Mouse (Mus musculus) midbrain, embryonic 13.5 days (tissue): Measurements from ENCODE around the gene Foxn3. TPM values are rescaled to one million over a fixed set of nuclear protein-coding genes. Genes with fewer than 3 reads are reported as not detected.

ENCODE experiments used
- ATAC-seq: fragments of 200-750 bp; cut with Nextera tagmentation; 2 replicates; pipeline ENCODE4 v1.8.0; 2017; ENCODE audit warnings: mild to moderate bottlenecking, moderate TSS enrichment, moderate library complexity
- H3K27ac ChIP-seq: fragments of 300-500 bp; sonication (generic); 2 replicates; pipeline ENCODE4 v1.5.1; 2015; ENCODE audit warnings: inconsistent platforms, mild to moderate bottlenecking, moderate library complexity
- H3K27me3 ChIP-seq: fragments of 300-500 bp; sonication (generic); 2 replicates; pipeline ENCODE4 v1.6.1; 2015; ENCODE audit warnings: mild to moderate bottlenecking, inconsistent platforms
- H3K36me3 ChIP-seq: fragments of 300-500 bp; sonication (generic); 2 replicates; pipeline ENCODE4 v1.6.1; 2015; ENCODE audit warnings: mild to moderate bottlenecking, inconsistent platforms
- H3K4me1 ChIP-seq: fragments of 300-500 bp; sonication (generic); replicated peaks from 2 replicates; pipeline ENCODE4 v1.6.1; 2015; ENCODE audit warnings: inconsistent platforms
- H3K4me2 ChIP-seq: fragments of 300-500 bp; sonication (generic); replicated peaks from 2 replicates; pipeline ENCODE4 v1.6.1; 2015; ENCODE audit warnings: moderate library complexity, mild to moderate bottlenecking, inconsistent platforms
- H3K4me3 ChIP-seq: fragments of 300-500 bp; sonication (generic); replicated peaks from 2 replicates; pipeline ENCODE4 v1.5.1; 2015; ENCODE audit warnings: mild to moderate bottlenecking, inconsistent platforms
- H3K9ac ChIP-seq: fragments of 300-500 bp; sonication (generic); replicated peaks from 2 replicates; pipeline ENCODE4 v1.6.1; 2015; ENCODE audit warnings: mild to moderate bottlenecking, inconsistent platforms
- H3K9me3 ChIP-seq: fragments of 300-500 bp; sonication (generic); 2 replicates; pipeline ENCODE4 v1.6.1; 2016; ENCODE audit warnings: mild to moderate bottlenecking, inconsistent platforms
- WGBS: fragments of 180-500 bp; shearing (Covaris S2); methylation state at CpG from one replicate; pipeline ENCODE4 v1.1.7; 2015; 5-methylcytosine and 5-hydroxymethylcytosine counted together
- polyA plus RNA-seq: library from polyadenylated mRNA; unstranded; fragments of >200 nt; fragmentation: Nextera tagmentation; extraction: Ambion mirVana; gene quantifications from 2 replicates; pipeline ENCODE4 v1.2.1, GENCODE M21; 2015

Gene Foxn3
- polyA plus RNA-seq, 1 experiment from 2014 or later = 83.7 TPM

GRCm38 (mm10) chr12:99426207-99426916, 137.0 kb downstream of the Foxn3 start:
- no peak overlapping the region for H3K9ac ChIP-seq
- WGBS = 48% methylated on average over 14 of the region's 14 CpGs

GRCm38 (mm10) chr12:99419396-99419760, 144.0 kb downstream of the Foxn3 start:
- H3K9me3 ChIP-seq = no peaks in the 10 kb centered on the region
- 89% methylated on average over 2 of the region's 2 CpGs for WGBS

More at GRCm38 (mm10) chr12:99426207-99426916, 137.0 kb downstream of the Foxn3 start:
- H3K27me3 ChIP-seq = no peaks in the 10 kb centered on the region
- H3K4me1 ChIP-seq = no peaks in the 10 kb centered on the region
- no peak overlapping the region for H3K27ac ChIP-seq
- ATAC-seq = no peak
- H3K36me3 ChIP-seq = peaks cover 4% of the 10 kb centered on the region; the same call in 1 of the 2 replicates
- no peak overlapping the region for H3K4me3 ChIP-seq
- H3K4me2 ChIP-seq = no peak overlapping the region
- H3K9me3 ChIP-seq = no peaks in the 10 kb centered on the region

GRCm38 (mm10) chr12:99418476-99419395, 144.6 kb downstream of the Foxn3 start:
- no peak overlapping the region for H3K4me2 ChIP-seq
- H3K9me3 ChIP-seq = no peaks in the 10 kb centered on the region
- H3K36me3 ChIP-seq = no peaks in the 10 kb centered on the region
- 76% methylated on average over 7 of the region's 7 CpGs for WGBS
- H3K27me3 ChIP-seq = no peaks in the 10 kb centered on the region
- no peak for ATAC-seq
- H3K27ac ChIP-seq = no peak overlapping the region
- peaks cover 5% of the 10 kb centered on the region; the same call in 1 of the 2 replicates for H3K4me1 ChIP-seq
- H3K4me3 ChIP-seq = no peak overlapping the region
- no peak overlapping the region for H3K9ac ChIP-seq

More at GRCm38 (mm10) chr12:99419396-99419760, 144.0 kb downstream of the Foxn3 start:
- no peak for ATAC-seq
- no peaks in the 10 kb centered on the region for H3K36me3 ChIP-seq
- peaks cover 2% of the 10 kb centered on the region; the same call in 1 of the 2 replicates for H3K4me1 ChIP-seq
- H3K27ac ChIP-seq = no peak overlapping the region
- H3K4me2 ChIP-seq = no peak overlapping the region
- H3K27me3 ChIP-seq = no peaks in the 10 kb centered on the region
- H3K9ac ChIP-seq = no peak overlapping the region
- no peak overlapping the region for H3K4me3 ChIP-seq

- no peak overlapping the region for H3K9ac ChIP-seq
- whole genome bisulfite sequencing = 89% methylated on average over 9 of the region's 9 CpGs
- H3K27me3 ChIP-seq = no peaks in the 10 kb centered on the region
- ATAC-seq = no peak
- H3K4me3 ChIP-seq = no peak overlapping the region
- no peak overlapping the region for H3K4me2 ChIP-seq
- no peaks in the 10 kb centered on the region for H3K36me3 ChIP-seq
- H3K4me1 ChIP-seq = peaks cover 5% of the 10 kb centered on the region; the same call in 1 of the 2 replicates
- H3K9me3 ChIP-seq = no peaks in the 10 kb centered on the region
- no peak overlapping the region for H3K27ac ChIP-seq
These were observed 145.5 kb downstream of the Foxn3 start for GRCm38 (mm10) chr12:99417885-99418284.

GRCm38 (mm10) chr12:99415538-99415937, 147.8 kb downstream of the Foxn3 start:
- no peaks in the 10 kb centered on the region for H3K9me3 ChIP-seq
- no peak overlapping the region for H3K9ac ChIP-seq
- 57% methylated on average over 5 of the region's 5 CpGs for WGBS
- H3K4me1 ChIP-seq = peaks cover 5% of the 10 kb centered on the region; the same call in 1 of the 2 replicates
- ATAC-seq = no peak
- no peaks in the 10 kb centered on the region for H3K36me3 ChIP-seq
- no peak overlapping the region for H3K4me3 ChIP-seq
- H3K27me3 ChIP-seq = no peaks in the 10 kb centered on the region
- no peak overlapping the region for H3K4me2 ChIP-seq
- no peak overlapping the region for H3K27ac ChIP-seq

- Histone ChIP-seq H3K27ac (no peak overlapping the region), H3K9ac (no peak overlapping the region), H3K9me3 (no peaks in the 10 kb centered on the region), H3K4me2 (no peak overlapping the region), H3K4me3 (no peak overlapping the region), H3K27me3 (no peaks in the 10 kb centered on the region), H3K4me1 (peaks cover 14% of the 10 kb centered on the region; the same call in 1 of the 2 replicates), H3K36me3 (no peaks in the 10 kb centered on the region)
- ATAC-seq = no peak
- WGBS = 28% methylated on average over 3 of the region's 3 CpGs
These were observed 150.9 kb downstream of the Foxn3 start for GRCm38 (mm10) chr12:99412496-99412895.

GRCm38 (mm10) chr12:99412034-99412433, 151.3 kb downstream of the Foxn3 start:
- H3K36me3 ChIP-seq = no peaks in the 10 kb centered on the region
- WGBS = 42% methylated on average over 7 of the region's 7 CpGs
- H3K27ac ChIP-seq = no peak overlapping the region
- no peak overlapping the region for H3K4me3 ChIP-seq
- peaks cover 18% of the 10 kb centered on the region for H3K4me1 ChIP-seq
- ATAC-seq = no peak
- no peaks in the 10 kb centered on the region for H3K27me3 ChIP-seq
- no peaks in the 10 kb centered on the region for H3K9me3 ChIP-seq
- H3K9ac ChIP-seq = no peak overlapping the region
- no peak overlapping the region for H3K4me2 ChIP-seq

GRCm38 (mm10) chr12:99408651-99409050, 154.7 kb downstream of the Foxn3 start:
- H3K4me2 ChIP-seq = no peak overlapping the region
- no peak overlapping the region for H3K9ac ChIP-seq
- H3K36me3 ChIP-seq = no peaks in the 10 kb centered on the region
- H3K4me3 ChIP-seq = no peak overlapping the region
- H3K27ac ChIP-seq = no peak overlapping the region
- ATAC-seq = no peak
- peaks cover 25% of the 10 kb centered on the region; the same call in 1 of the 2 replicates for H3K4me1 ChIP-seq
- H3K27me3 ChIP-seq = no peaks in the 10 kb centered on the region
- H3K9me3 ChIP-seq = no peaks in the 10 kb centered on the region
- 75% methylated on average over 3 of the region's 3 CpGs for WGBS

GRCm38 (mm10) chr12:99408089-99408488, 155.3 kb downstream of the Foxn3 start:
- Histone ChIP-seq H3K9ac (no peak overlapping the region), H3K4me3 (no peak overlapping the region), H3K36me3 (no peaks in the 10 kb centered on the region), H3K27ac (no peak overlapping the region), H3K9me3 (no peaks in the 10 kb centered on the region), H3K27me3 (no peaks in the 10 kb centered on the region), H3K4me1 (peaks cover 25% of the 10 kb centered on the region; the same call in 1 of the 2 replicates), H3K4me2 (no peak overlapping the region)
- ATAC-seq = no peak
- 88% methylated on average over 16 of the region's 16 CpGs for WGBS

GRCm38 (mm10) chr12:99407318-99407716, 156.1 kb downstream of the Foxn3 start:
- Histone ChIP-seq H3K27ac (no peak overlapping the region), H3K9me3 (no peaks in the 10 kb centered on the region), H3K4me2 (no peak overlapping the region)

GRCm38 (mm10) chr12:99406697-99407317, 156.6 kb downstream of the Foxn3 start:
- no peak overlapping the region for H3K4me2 ChIP-seq
- 76% methylated on average over 15 of the region's 15 CpGs for WGBS
- H3K4me1 ChIP-seq = peaks cover 25% of the 10 kb centered on the region; the same call in 1 of the 2 replicates
- no peaks in the 10 kb centered on the region for H3K27me3 ChIP-seq
- H3K9ac ChIP-seq = no peak overlapping the region
- no peaks in the 10 kb centered on the region for H3K36me3 ChIP-seq
- no peak overlapping the region for H3K4me3 ChIP-seq
- H3K27ac ChIP-seq = no peak overlapping the region
- ATAC-seq = no peak
- H3K9me3 ChIP-seq = no peaks in the 10 kb centered on the region

More at GRCm38 (mm10) chr12:99407318-99407716, 156.1 kb downstream of the Foxn3 start:
- 82% methylated on average over 6 of the region's 6 CpGs for WGBS
- Histone ChIP-seq H3K9ac (no peak overlapping the region), H3K4me3 (no peak overlapping the region), H3K36me3 (no peaks in the 10 kb centered on the region), H3K27me3 (no peaks in the 10 kb centered on the region), H3K4me1 (peaks cover 25% of the 10 kb centered on the region; the same call in 1 of the 2 replicates)
- no peak for ATAC-seq
